In the genomic region with DNA sequence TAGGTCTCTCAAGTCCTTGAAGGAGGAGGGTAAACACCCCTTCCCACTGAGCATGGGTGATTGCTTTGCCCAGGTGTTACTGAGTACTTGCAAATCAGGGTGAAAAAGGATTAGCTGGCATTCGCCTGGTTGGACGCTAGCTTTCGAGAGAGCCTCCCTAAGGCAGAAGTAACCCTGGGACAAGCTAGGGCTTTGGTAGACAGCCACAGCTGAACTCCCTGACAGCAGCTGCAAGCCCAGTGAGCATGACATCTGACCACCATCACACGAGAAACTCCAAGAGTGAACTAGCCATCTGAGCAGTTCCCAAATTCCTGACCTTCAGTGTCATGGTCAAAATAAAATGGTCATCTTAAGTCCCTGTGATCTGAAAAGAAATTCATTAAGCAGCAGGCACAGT, we compare ENCODE assay signal across 32 mouse cellular contexts. TPM values are rescaled to one million over a fixed set of nuclear protein-coding genes. Genes with fewer than 3 reads are reported as not detected.
DNase-seq lines count a peak whose midpoint lies in the region; ATAC-seq lines count a peak whose summit lies in the region.
"Had no signal": no experiment of that assay in that cellular context is flagged by ENCODE, and none has a peak within 500 bp of the region (broad histone marks: within the 10 kb centered on the region; RNA-seq: fewer than 3 reads in every experiment).

No protein-coding gene starts in this region.

- no peak overlapping the region for H3K9ac ChIP-seq in neural tube, embryonic 15.5 days (replicated peaks)
- H3K9ac ChIP-seq: embryonic facial prominence, embryonic 15.5 days; forebrain, embryonic 13.5 days; hindbrain, embryonic 15.5 days; liver, embryonic 14.5 days; midbrain, embryonic 15.5 days; neural tube, embryonic 12.5 days had no signal

- peaks cover 17% of the 10 kb centered on the region for H3K4me1 ChIP-seq in neural tube, embryonic 15.5 days

- 60% methylated on average over 4 of the region's 4 CpGs for WGBS in neural tube, embryonic 15.5 days

- H3K9me3 ChIP-seq in neural tube, embryonic 15.5 days (replicated peaks), result no peaks in the 10 kb centered on the region
- H3K9me3 ChIP-seq: embryonic facial prominence, embryonic 15.5 days; forebrain, embryonic 13.5 days; hindbrain, embryonic 10.5 days; hindbrain, embryonic 15.5 days; midbrain, embryonic 10.5 days; midbrain, embryonic 15.5 days; neural tube, embryonic 12.5 days had no signal

- H3K36me3 ChIP-seq in neural tube, embryonic 15.5 days, result no peaks in the 10 kb centered on the region
- H3K36me3 ChIP-seq: embryonic facial prominence, embryonic 15.5 days; hindbrain, embryonic 10.5 days; hindbrain, embryonic 15.5 days; midbrain, embryonic 10.5 days; midbrain, embryonic 15.5 days; neural tube, embryonic 12.5 days had no signal

- no peak overlapping the region for H3K27ac ChIP-seq in neural tube, embryonic 15.5 days (replicated peaks)
- H3K27ac ChIP-seq: embryonic facial prominence, embryonic 15.5 days; forebrain, embryonic 13.5 days; heart, adult 2 months; hindbrain, embryonic 10.5 days; hindbrain, embryonic 15.5 days; layer of hippocampus, adult 2 months; liver, embryonic 14.5 days; midbrain, embryonic 10.5 days; midbrain, embryonic 15.5 days; neural tube, embryonic 12.5 days had no signal

- H3K4me3 ChIP-seq in neural tube, embryonic 15.5 days (replicated peaks), result no peak overlapping the region
- H3K4me3 ChIP-seq: embryonic facial prominence, embryonic 15.5 days; forebrain, embryonic 13.5 days; heart, adult 2 months; hindbrain, embryonic 10.5 days; hindbrain, embryonic 15.5 days; layer of hippocampus, adult 2 months; midbrain, embryonic 10.5 days; midbrain, embryonic 15.5 days; neural tube, embryonic 12.5 days had no signal

- DNase-seq in neural tube, embryonic 10.5 days (ENCODE audit: extremely low spot score, low spot score), result peak; percentile 20
- peak; percentile 55 for DNase-seq in gastrocnemius, adult 18-20 months (ENCODE audit: low spot score)
- peak; percentile 58 for DNase-seq in gastrocnemius, postnatal 25 days
- DNase-seq in urinary bladder, postnatal 10 days (ENCODE audit: low spot score), result no peak
- no peak for DNase-seq in frontal cortex, postnatal 25 days (ENCODE audit: low spot score in 2 of 2)
- DNase-seq: adrenal gland, adult 2 months; B cell, adult 2 months; cerebellum, adult 2 months; cerebellum, postnatal 14 days; heart, adult 2 months; kidney, adult 18-20 months; kidney, postnatal 36 days; liver; lung, adult 2 months; lung, postnatal 14 days; right cerebral cortex, postnatal 4 days; thymus, adult 2 months; thymus, postnatal 4 days had no signal

- no peak overlapping the region for H3K4me2 ChIP-seq in neural tube, embryonic 15.5 days
- H3K4me2 ChIP-seq: embryonic facial prominence, embryonic 15.5 days; forebrain, embryonic 13.5 days; hindbrain, embryonic 15.5 days; midbrain, embryonic 15.5 days; neural tube, embryonic 12.5 days had no signal

- ATAC-seq in neural tube, embryonic 15.5 days (ENCODE audit: low FRiP score), result no peak
- no peak for ATAC-seq in erythroblast, adult 5-6 weeks (replicated peaks; ENCODE audit: low FRiP score, poor library complexity, severe bottlenecking)
- ATAC-seq: activated CD4-positive, CD25-positive, alpha-beta regulatory T cell, adult 4 months; forebrain, embryonic 13.5 days; inflammation-experienced regulatory T-cells, adult 6 months; midbrain, embryonic 15.5 days had no signal

- H3K27me3 ChIP-seq in neural tube, embryonic 15.5 days (replicated peaks), result no peaks in the 10 kb centered on the region
- H3K27me3 ChIP-seq: CH12.LX; embryonic facial prominence, embryonic 15.5 days; forebrain, embryonic 13.5 days; hindbrain, embryonic 15.5 days; midbrain, embryonic 15.5 days; neural tube, embryonic 12.5 days had no signal

RNA-seq across cellular contexts. Expression of a gene that starts 12.2 kb away (rescaled TPM):
- polyA plus RNA-seq in neural tube, embryonic 15.5 days (2015; fragmentation: Nextera tagmentation; extraction: Ambion mirVana), result 1.7 and 2.0 TPM in 2 replicates
- total RNA-seq in gastrocnemius, adult 18-20 months (2021), result 1 to 10 TPM; 7.5 to 8.5 TPM
- 1 to 10 TPM; 6.7 to 6.9 TPM for total RNA-seq in gastrocnemius, postnatal 25 days (2021)
- total RNA-seq in erythroblast, adult 5-6 weeks (2015; ENCODE audit: low replicate concordance), result under 0.01 and 0.63 TPM in 2 replicates
- total RNA-seq in erythroblast, adult 5-6 weeks (2017; ENCODE audit: low replicate concordance), result 0.42 TPM in 1 of 2 replicates, not detected in the other
- total RNA-seq: CH12.LX had no signal
- polyA plus RNA-seq: activated CD4-positive, CD25-positive, alpha-beta regulatory T cell, adult 4 months; inflammation-experienced regulatory T-cells, adult 6 months had no signal

Comparison
In these comparisons a context has a peak if more than half of its experiments do, and no peak if none do; other contexts are left out.
1. DNase-seq: peak in neural tube, embryonic 10.5 days (single experiment), gastrocnemius, adult 18-20 months (single experiment) and gastrocnemius, postnatal 25 days (single experiment); none in urinary bladder, postnatal 10 days (single experiment) and frontal cortex, postnatal 25 days (0 of 2).
2. RNA of a gene that starts 12.2 kb away (total RNA-seq): 7.5 to 8.5 TPM in gastrocnemius, adult 18-20 months and 6.7 to 6.9 TPM in gastrocnemius, postnatal 25 days; under 0.01 to 0.63 TPM in erythroblast, adult 5-6 weeks; every median in the first group is over 4 times any median in the second.